Mouse (Mus musculus): ENCODE results near the gene Prkcb. TPM values are rescaled to one million over a fixed set of nuclear protein-coding genes. Genes with fewer than 3 reads are reported as not detected.
A peak's percentile ranks its signal among the peaks of the same experiment; 100 is the strongest.

Prkcb gene
- polyA plus RNA-seq, 1 experiment from 2014 or later: 32.5 TPM

GRCm38 (mm10) chr7:122470370-122471280, 182.1 kb downstream of the Prkcb start:
- no peak overlapping the region for H3K4me2 ChIP-seq (replicated peaks)
- no peak overlapping the region for H3K9ac ChIP-seq
- no peak overlapping the region for H3K27ac ChIP-seq
- no peaks in the 10 kb centered on the region for H3K27me3 ChIP-seq
- H3K9me3 ChIP-seq (replicated peaks): peaks cover 8% of the 10 kb centered on the region; the same call in 1 of the 2 replicates
- no peaks in the 10 kb centered on the region for H3K36me3 ChIP-seq
- WGBS: 52% methylated on average over 18 of the region's 18 CpGs
- H3K4me1 ChIP-seq: 0 out of 2 replicates have a peak, but pooled peaks cover 2% of the 10 kb centered on the region
- ATAC-seq (ENCODE audit: low FRiP score): no peak
- H3K4me3 ChIP-seq: no peak overlapping the region

GRCm38 (mm10) chr7:122472223-122472622, 183.7 kb downstream of the Prkcb start:
- Histone ChIP-seq H3K9ac (no peak overlapping the region), H3K36me3 (no peaks in the 10 kb centered on the region), H3K4me1 (peaks cover 6% of the 10 kb centered on the region), H3K4me2 (replicated peaks) (no peak overlapping the region), H3K27ac (no peak overlapping the region), H3K27me3 (no peaks in the 10 kb centered on the region), H3K4me3 (no peak overlapping the region), H3K9me3 (replicated peaks) (peaks cover 8% of the 10 kb centered on the region; the same call in 1 of the 2 replicates)
- 88% methylated on average over 5 of the region's 5 CpGs for WGBS
- no peak for ATAC-seq (ENCODE audit: low FRiP score)

GRCm38 (mm10) chr7:122475038-122475437, 186.5 kb downstream of the Prkcb start:
- Histone ChIP-seq H3K4me2 (replicated peaks) (no peak overlapping the region), H3K36me3 (no peaks in the 10 kb centered on the region), H3K27ac (no peak overlapping the region), H3K4me1 (peaks cover 26% of the 10 kb centered on the region), H3K9me3 (replicated peaks) (peaks cover 8% of the 10 kb centered on the region; the same call in 1 of the 2 replicates), H3K27me3 (no peaks in the 10 kb centered on the region), H3K4me3 (no peak overlapping the region), H3K9ac (no peak overlapping the region)
- ATAC-seq (ENCODE audit: low FRiP score): no peak

- H3K9me3 ChIP-seq (replicated peaks): peaks cover 8% of the 10 kb centered on the region; the same call in 1 of the 2 replicates
- no peak overlapping the region for H3K9ac ChIP-seq
- H3K4me1 ChIP-seq: peaks cover 31% of the 10 kb centered on the region
- H3K4me3 ChIP-seq: no peak overlapping the region
- no peak overlapping the region for H3K4me2 ChIP-seq (replicated peaks)
- H3K36me3 ChIP-seq: no peaks in the 10 kb centered on the region
- H3K27ac ChIP-seq: peak overlapping the region; percentile 92; the same call in 1 of the 2 replicates
- WGBS: 73% methylated on average over 6 of the region's 6 CpGs
- no peaks in the 10 kb centered on the region for H3K27me3 ChIP-seq
- ATAC-seq (ENCODE audit: low FRiP score): no peak
Observed at GRCm38 (mm10) chr7:122476697-122477096, 188.1 kb downstream of the Prkcb start.

GRCm38 (mm10) chr7:122477118-122477517, 188.6 kb downstream of the Prkcb start:
- Histone ChIP-seq H3K4me3 (no peak overlapping the region), H3K4me2 (replicated peaks) (peak overlapping the region; percentile 41; the same call in 1 of the 2 replicates), H3K4me1 (peaks cover 31% of the 10 kb centered on the region), H3K27ac (peak overlapping the region; percentile 92; the same call in 1 of the 2 replicates), H3K27me3 (no peaks in the 10 kb centered on the region), H3K9me3 (replicated peaks) (peaks cover 8% of the 10 kb centered on the region; the same call in 1 of the 2 replicates), H3K9ac (no peak overlapping the region), H3K36me3 (no peaks in the 10 kb centered on the region)
- no peak for ATAC-seq (ENCODE audit: low FRiP score)
- 44% methylated on average over 7 of the region's 7 CpGs for WGBS

GRCm38 (mm10) chr7:122477566-122478564, 189.3 kb downstream of the Prkcb start:
- H3K9me3 ChIP-seq (replicated peaks): peaks cover 8% of the 10 kb centered on the region; the same call in 1 of the 2 replicates
- H3K36me3 ChIP-seq: no peaks in the 10 kb centered on the region
- H3K4me1 ChIP-seq: peaks cover 31% of the 10 kb centered on the region
- peak; percentile 85 for ATAC-seq (ENCODE audit: low FRiP score)
- WGBS: 7% methylated on average over 21 of the region's 21 CpGs
- peak overlapping the region; percentile 41 for H3K4me2 ChIP-seq (replicated peaks)
- H3K27ac ChIP-seq: peak overlapping the region; percentile 92
- H3K27me3 ChIP-seq: no peaks in the 10 kb centered on the region
- no peak overlapping the region for H3K4me3 ChIP-seq
- peak overlapping the region; percentile 18; the same call in 1 of the 2 replicates for H3K9ac ChIP-seq

- H3K9me3 ChIP-seq (replicated peaks): no peaks in the 10 kb centered on the region
- no peak overlapping the region for H3K9ac ChIP-seq
- ATAC-seq (ENCODE audit: low FRiP score): no peak
- H3K4me1 ChIP-seq: peaks cover 16% of the 10 kb centered on the region
- no peak overlapping the region for H3K4me3 ChIP-seq
- H3K4me2 ChIP-seq (replicated peaks): no peak overlapping the region
- H3K36me3 ChIP-seq: no peaks in the 10 kb centered on the region
- H3K27me3 ChIP-seq: no peaks in the 10 kb centered on the region
- no peak overlapping the region for H3K27ac ChIP-seq
- WGBS: 80% methylated on average over 8 of the region's 8 CpGs
Observed at GRCm38 (mm10) chr7:122483949-122484348, 195.4 kb downstream of the Prkcb start.

GRCm38 (mm10) chr7:122487929-122488571, 199.5 kb downstream of the Prkcb start:
- WGBS: 44% methylated on average over 11 of the region's 11 CpGs
- Histone ChIP-seq H3K27me3 (no peaks in the 10 kb centered on the region), H3K4me1 (peaks cover 9% of the 10 kb centered on the region), H3K4me2 (replicated peaks) (no peak overlapping the region), H3K27ac (0 out of 2 replicates have a peak overlapping the region, but pooled peaks have one; percentile 35), H3K4me3 (no peak overlapping the region), H3K9me3 (replicated peaks) (no peaks in the 10 kb centered on the region), H3K36me3 (no peaks in the 10 kb centered on the region), H3K9ac (no peak overlapping the region)
- ATAC-seq (ENCODE audit: low FRiP score): 0 out of 2 replicates have a peak, but pooled peaks have one; percentile 26

GRCm38 (mm10) chr7:122492041-122492440, 203.5 kb downstream of the Prkcb start:
- no peaks in the 10 kb centered on the region for H3K36me3 ChIP-seq
- H3K9me3 ChIP-seq (replicated peaks): no peaks in the 10 kb centered on the region
- no peak for ATAC-seq (ENCODE audit: low FRiP score)
- no peaks in the 10 kb centered on the region for H3K27me3 ChIP-seq
- H3K9ac ChIP-seq: no peak overlapping the region
- H3K27ac ChIP-seq: no peak overlapping the region
- no peak overlapping the region for H3K4me3 ChIP-seq
- H3K4me1 ChIP-seq: peaks cover 9% of the 10 kb centered on the region
- no peak overlapping the region for H3K4me2 ChIP-seq (replicated peaks)
- WGBS: 81% methylated on average over 8 of the region's 8 CpGs

- Histone ChIP-seq H3K27ac (no peak overlapping the region), H3K4me1 (peaks cover 5% of the 10 kb centered on the region), H3K4me3 (no peak overlapping the region), H3K4me2 (replicated peaks) (no peak overlapping the region), H3K27me3 (no peaks in the 10 kb centered on the region), H3K9me3 (replicated peaks) (no peaks in the 10 kb centered on the region), H3K9ac (no peak overlapping the region), H3K36me3 (no peaks in the 10 kb centered on the region)
- ATAC-seq (ENCODE audit: low FRiP score): no peak
- WGBS: 74% methylated on average over 9 of the region's 9 CpGs
Observed at GRCm38 (mm10) chr7:122492936-122493335, 204.4 kb downstream of the Prkcb start.

- Histone ChIP-seq H3K36me3 (no peaks in the 10 kb centered on the region), H3K9me3 (replicated peaks) (no peaks in the 10 kb centered on the region), H3K4me1 (no peaks in the 10 kb centered on the region), H3K4me3 (no peak overlapping the region), H3K9ac (no peak overlapping the region), H3K27ac (no peak overlapping the region), H3K27me3 (no peaks in the 10 kb centered on the region), H3K4me2 (replicated peaks) (no peak overlapping the region)
- no peak for ATAC-seq (ENCODE audit: low FRiP score)
- WGBS: 19% methylated on average over 3 of the region's 3 CpGs
Observed at GRCm38 (mm10) chr7:122494088-122494487, 205.5 kb downstream of the Prkcb start.

Measured in hindbrain, embryonic 12.5 days (tissue).